Mouse (Mus musculus) midbrain, embryonic 12.5 days (tissue): Measurements from ENCODE around the gene A130010J15Rik. TPM values are rescaled to one million over a fixed set of nuclear protein-coding genes. Genes with fewer than 3 reads are reported as not detected.

Experiments used
- ATAC-seq: fragments of 200-750 bp; cut with Nextera tagmentation; 2 replicates; pipeline ENCODE4 v1.8.0; 2017; ENCODE audit warnings: low read depth, moderate TSS enrichment, moderate library complexity; ENCODE audit not compliant: low FRiP score
- H3K27ac ChIP-seq: fragments of 300-500 bp; sonication (generic); replicated peaks from 2 replicates; pipeline ENCODE4 v1.5.1; 2016; ENCODE audit warnings: mild to moderate bottlenecking
- H3K27me3 ChIP-seq: fragments of 300-500 bp; sonication (generic); 2 replicates; pipeline ENCODE4 v1.6.1; 2016; ENCODE audit warnings: mild to moderate bottlenecking
- H3K36me3 ChIP-seq: fragments of 300-500 bp; sonication (generic); 2 replicates; pipeline ENCODE4 v1.6.1; 2016
- H3K4me1 ChIP-seq: fragments of 300-500 bp; sonication (generic); 2 replicates; pipeline ENCODE4 v1.6.1; 2016
- H3K4me2 ChIP-seq: fragments of 300-500 bp; sonication (generic); replicated peaks from 2 replicates; pipeline ENCODE4 v1.6.1; 2016; ENCODE audit warnings: mild to moderate bottlenecking, moderate library complexity
- H3K4me3 ChIP-seq: fragments of 300-500 bp; sonication (generic); 2 replicates; pipeline ENCODE4 v1.5.1; 2016; ENCODE audit warnings: mild to moderate bottlenecking
- H3K9ac ChIP-seq: fragments of 300-500 bp; sonication (generic); replicated peaks from 2 replicates; pipeline ENCODE4 v1.6.1; 2016; ENCODE audit warnings: mild to moderate bottlenecking, moderate library complexity
- H3K9me3 ChIP-seq: fragments of 300-500 bp; sonication (generic); 2 replicates; pipeline ENCODE4 v1.6.1; 2016; ENCODE audit warnings: mild to moderate bottlenecking
- WGBS: fragments of 180-500 bp; shearing (Covaris S2); methylation state at CpG from one replicate; pipeline ENCODE4 v1.1.7; 2016; 5-methylcytosine and 5-hydroxymethylcytosine counted together
- polyA plus RNA-seq: library from polyadenylated mRNA; unstranded; fragments of >200 nt; fragmentation: Nextera tagmentation; extraction: Ambion mirVana; gene quantifications from 2 replicates; pipeline ENCODE4 v1.2.1, GENCODE M21; 2016

The A130010J15Rik gene
- polyA plus RNA-seq: 15.1 and 16.6 TPM in 2 replicates

DNA sequence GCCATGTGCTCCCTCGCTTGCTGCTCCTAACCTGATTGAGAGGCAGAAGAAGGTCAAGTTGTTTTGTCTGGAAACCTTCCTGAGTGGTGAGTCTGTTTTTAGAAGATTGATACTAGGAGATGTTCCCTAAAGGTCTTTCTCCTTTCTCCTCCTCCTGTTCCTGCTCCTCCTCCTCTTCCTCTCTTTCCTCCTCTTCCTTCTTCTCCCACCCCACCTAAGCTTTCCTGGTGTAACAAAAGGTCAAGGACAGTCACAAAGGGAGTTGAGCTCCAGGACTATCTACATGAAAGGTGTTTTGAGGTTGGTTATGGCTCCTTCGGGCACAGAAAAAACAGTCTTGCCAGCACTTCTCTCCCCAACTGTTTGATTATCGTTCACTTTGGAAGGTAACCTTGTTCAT lies at the start of gene A130010J15Rik:
Gene A130010J15Rik (plus strand): TSS at position 301 of the 400 bp plus-strand sequence.
- Histone ChIP-seq H3K9me3 (no peaks in the 10 kb centered on the region), H3K9ac (no peak within 1 kb of the TSS), H3K4me2 (no peak within 1 kb of the TSS), H3K36me3 (no peaks in the 10 kb centered on the region), H3K4me1 (peaks cover 9% of the 10 kb centered on the region), H3K27me3 (0 out of 2 replicates have a peak, but pooled peaks cover 3% of the 10 kb centered on the region), H3K27ac (no peak within 1 kb of the TSS), H3K4me3 (no peak within 1 kb of the TSS)
- WGBS: 96% methylated on average over 3 of the region's 3 CpGs
- no peak for ATAC-seq

GRCm38 (mm10) chr1:193122793-193123192 lies 45.1 kb upstream of the A130010J15Rik start:
- 93% methylated on average over 7 of the region's 7 CpGs for WGBS
- H3K4me1 ChIP-seq: no peaks in the 10 kb centered on the region
- H3K4me2 ChIP-seq: no peak overlapping the region
- H3K4me3 ChIP-seq: no peak overlapping the region
- H3K9me3 ChIP-seq: no peaks in the 10 kb centered on the region
- ATAC-seq: no peak
- peaks cover 83% of the 10 kb centered on the region for H3K36me3 ChIP-seq
- no peak overlapping the region for H3K27ac ChIP-seq
- H3K9ac ChIP-seq: no peak overlapping the region
- no peaks in the 10 kb centered on the region for H3K27me3 ChIP-seq

DNA sequence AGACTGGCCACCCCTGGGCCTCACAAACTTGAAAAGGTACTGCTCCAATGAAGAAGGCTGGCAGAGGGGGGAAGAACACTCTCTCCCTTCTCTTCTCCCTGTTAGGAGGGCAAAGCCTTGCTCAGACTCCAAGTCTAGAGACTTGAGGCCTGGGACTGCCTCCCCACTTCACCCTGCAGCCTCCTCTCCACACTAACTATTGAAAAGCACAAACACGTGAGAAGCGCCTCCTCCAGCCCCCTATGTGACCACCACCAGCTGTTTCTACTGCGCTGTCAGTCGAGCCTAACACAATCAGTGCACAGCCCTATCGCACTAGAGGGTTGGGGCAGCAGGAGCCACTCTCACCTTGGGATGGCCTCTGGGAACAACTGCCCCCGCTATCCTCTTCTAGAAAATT lies 44.6 kb upstream of the A130010J15Rik start:
- no peak overlapping the region for H3K4me3 ChIP-seq
- no peaks in the 10 kb centered on the region for H3K9me3 ChIP-seq
- H3K27me3 ChIP-seq: no peaks in the 10 kb centered on the region
- H3K4me1 ChIP-seq: no peaks in the 10 kb centered on the region
- H3K36me3 ChIP-seq: peaks cover 83% of the 10 kb centered on the region
- H3K27ac ChIP-seq: no peak overlapping the region
- no peak overlapping the region for H3K4me2 ChIP-seq
- ATAC-seq: no peak
- no peak overlapping the region for H3K9ac ChIP-seq
- WGBS: 94% methylated on average over 6 of the region's 6 CpGs

DNA sequence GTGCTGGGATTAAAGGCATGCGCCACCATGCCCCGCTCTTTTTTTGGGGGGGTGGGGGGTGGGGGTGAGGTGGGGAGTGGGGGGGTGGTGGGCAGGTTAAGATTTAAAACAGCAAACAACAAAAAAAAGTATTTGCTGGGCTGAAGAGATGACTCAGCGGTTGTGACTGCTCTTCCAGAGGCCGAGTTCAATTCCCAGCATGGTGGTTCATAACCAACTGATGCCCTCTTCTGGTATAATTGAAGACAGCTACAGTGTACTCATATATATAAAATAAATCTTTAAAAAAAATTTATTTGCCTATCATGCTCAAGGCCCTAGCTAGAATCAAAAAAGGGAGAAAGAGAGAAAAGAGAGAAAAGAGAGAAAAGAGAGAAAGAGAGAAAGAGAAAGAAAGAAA lies 42.0 kb upstream of the A130010J15Rik start:
- WGBS: 89% methylated on average over 4 of the region's 4 CpGs
- Histone ChIP-seq H3K4me1 (peaks cover 6% of the 10 kb centered on the region), H3K27ac (no peak overlapping the region), H3K9me3 (no peaks in the 10 kb centered on the region), H3K9ac (no peak overlapping the region), H3K27me3 (no peaks in the 10 kb centered on the region), H3K36me3 (peaks cover 59% of the 10 kb centered on the region), H3K4me2 (no peak overlapping the region), H3K4me3 (no peak overlapping the region)
- no peak for ATAC-seq

DNA sequence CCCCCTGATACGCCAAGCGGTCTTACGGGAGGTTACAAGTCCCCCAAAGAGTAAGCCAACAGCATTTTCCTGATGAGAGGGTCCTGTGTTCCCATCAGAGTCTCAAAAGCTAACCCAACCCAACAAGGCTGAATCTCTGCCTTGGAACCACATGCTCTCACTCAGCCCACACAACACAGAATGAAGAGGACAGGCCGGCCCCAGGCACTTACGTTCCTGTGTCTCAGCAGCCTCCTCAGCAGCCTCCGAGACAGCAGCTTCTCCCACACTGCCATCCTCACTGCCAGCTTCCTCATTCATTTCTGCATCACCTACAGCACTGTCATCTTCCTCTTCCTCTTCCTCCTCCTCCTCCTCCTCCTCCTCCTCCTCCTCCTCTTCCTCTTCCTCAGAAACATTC lies 39.8 kb upstream of the A130010J15Rik start:
- Histone ChIP-seq H3K36me3 (peaks cover 37% of the 10 kb centered on the region), H3K9ac (no peak overlapping the region), H3K27me3 (no peaks in the 10 kb centered on the region), H3K27ac (no peak overlapping the region), H3K4me2 (no peak overlapping the region), H3K4me3 (no peak overlapping the region), H3K4me1 (peaks cover 6% of the 10 kb centered on the region), H3K9me3 (no peaks in the 10 kb centered on the region)
- 95% methylated on average over 6 of the region's 6 CpGs for WGBS
- ATAC-seq: no peak

DNA sequence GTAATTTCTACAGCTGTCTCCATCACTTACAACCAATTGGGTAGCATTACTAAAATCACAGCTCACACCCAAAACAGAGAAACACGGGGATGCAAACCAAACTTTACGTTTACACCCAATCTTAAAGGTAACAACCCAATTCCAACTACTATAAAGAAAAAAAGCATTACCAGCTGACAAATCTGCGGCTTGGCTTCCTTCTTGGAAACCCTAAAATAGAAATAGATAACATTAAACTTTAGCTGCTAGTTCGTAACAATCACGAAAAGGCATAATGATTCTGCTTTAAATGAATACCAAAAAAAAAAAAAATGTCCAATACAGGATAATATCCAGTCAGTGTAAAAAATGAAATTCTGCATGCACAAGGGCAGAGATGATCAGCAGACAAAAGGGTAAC lies 38.5 kb upstream of the A130010J15Rik start:
- 32% methylated on average over 5 of the region's 5 CpGs for WGBS
- peaks cover 26% of the 10 kb centered on the region for H3K36me3 ChIP-seq
- H3K9me3 ChIP-seq: no peaks in the 10 kb centered on the region
- ATAC-seq: no peak
- no peaks in the 10 kb centered on the region for H3K27me3 ChIP-seq
- peak overlapping the region; percentile 83 for H3K9ac ChIP-seq
- no peak overlapping the region for H3K27ac ChIP-seq
- H3K4me1 ChIP-seq: peaks cover 6% of the 10 kb centered on the region
- H3K4me3 ChIP-seq: peak overlapping the region; percentile 75
- peak overlapping the region; percentile 68 for H3K4me2 ChIP-seq

- peaks cover 22% of the 10 kb centered on the region for H3K36me3 ChIP-seq
- peak within 1 kb of the TSS; percentile 75 for H3K4me3 ChIP-seq
- peak; percentile 90 for ATAC-seq
- under 1% methylated on average over 61 of the region's 61 CpGs for WGBS
- no peak within 1 kb of the TSS for H3K27ac ChIP-seq
- no peaks in the 10 kb centered on the region for H3K27me3 ChIP-seq
- peaks cover 6% of the 10 kb centered on the region for H3K4me1 ChIP-seq
- peak within 1 kb of the TSS; percentile 83 for H3K9ac ChIP-seq
- no peaks in the 10 kb centered on the region for H3K9me3 ChIP-seq
- H3K4me2 ChIP-seq: peak within 1 kb of the TSS; percentile 68
These were observed 37.9 kb upstream of the A130010J15Rik start, which contains the start of gene Diexf for GRCm38 (mm10) chr1:193129786-193130455. Diexf (minus strand) TSS chr1:193130272.

DNA sequence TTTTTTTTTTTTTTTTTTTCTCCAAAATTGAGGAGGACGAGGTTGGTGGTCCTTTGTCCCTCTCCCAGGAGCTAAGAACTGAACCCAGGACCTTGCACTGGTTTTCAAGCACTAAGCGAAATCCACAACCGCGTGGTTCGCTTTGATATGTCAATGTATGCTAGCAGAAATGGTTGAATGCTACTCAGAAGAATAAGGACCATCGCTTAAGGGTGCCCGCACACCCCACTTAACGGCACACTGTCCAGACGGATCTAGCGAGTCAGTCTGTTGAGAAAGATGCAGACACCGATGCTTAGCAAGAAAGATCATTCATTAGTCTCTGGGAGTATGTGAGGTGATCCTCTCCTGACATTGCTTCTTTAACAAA lies 37.4 kb upstream of the A130010J15Rik start:
- Histone ChIP-seq H3K27me3 (no peaks in the 10 kb centered on the region), H3K4me3 (peak overlapping the region; percentile 75), H3K4me1 (peaks cover 6% of the 10 kb centered on the region), H3K9me3 (no peaks in the 10 kb centered on the region), H3K36me3 (peaks cover 20% of the 10 kb centered on the region), H3K9ac (peak overlapping the region; percentile 40; the same call in 1 of the 2 replicates), H3K27ac (no peak overlapping the region), H3K4me2 (peak overlapping the region; percentile 54)
- ATAC-seq: peak; percentile 64
- WGBS: 27% methylated on average over 11 of the region's 11 CpGs

DNA sequence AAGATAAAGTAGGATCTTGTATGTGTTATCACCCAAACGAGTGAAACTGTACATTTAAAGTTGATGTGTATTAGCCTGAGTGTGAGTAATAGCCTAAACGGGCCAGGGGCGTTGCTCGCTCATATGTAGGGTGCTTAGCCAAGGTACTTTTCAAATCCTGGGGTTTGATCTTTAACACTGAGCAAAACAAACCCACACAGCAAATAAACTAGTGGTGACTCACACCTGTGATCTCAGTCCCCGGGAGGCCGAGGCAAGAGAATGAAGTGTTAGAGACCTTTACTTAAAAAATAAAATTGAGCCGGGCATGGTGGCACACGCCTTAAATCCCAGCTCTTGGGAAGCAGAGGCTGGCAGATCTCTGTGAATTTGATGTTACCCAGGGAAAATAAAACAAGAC lies 37.0 kb upstream of the A130010J15Rik start:
- H3K27ac ChIP-seq: no peak overlapping the region
- H3K4me3 ChIP-seq: no peak overlapping the region; the same call in 1 of the 2 replicates
- H3K9ac ChIP-seq: peak overlapping the region; percentile 40; the same call in 1 of the 2 replicates

DNA sequence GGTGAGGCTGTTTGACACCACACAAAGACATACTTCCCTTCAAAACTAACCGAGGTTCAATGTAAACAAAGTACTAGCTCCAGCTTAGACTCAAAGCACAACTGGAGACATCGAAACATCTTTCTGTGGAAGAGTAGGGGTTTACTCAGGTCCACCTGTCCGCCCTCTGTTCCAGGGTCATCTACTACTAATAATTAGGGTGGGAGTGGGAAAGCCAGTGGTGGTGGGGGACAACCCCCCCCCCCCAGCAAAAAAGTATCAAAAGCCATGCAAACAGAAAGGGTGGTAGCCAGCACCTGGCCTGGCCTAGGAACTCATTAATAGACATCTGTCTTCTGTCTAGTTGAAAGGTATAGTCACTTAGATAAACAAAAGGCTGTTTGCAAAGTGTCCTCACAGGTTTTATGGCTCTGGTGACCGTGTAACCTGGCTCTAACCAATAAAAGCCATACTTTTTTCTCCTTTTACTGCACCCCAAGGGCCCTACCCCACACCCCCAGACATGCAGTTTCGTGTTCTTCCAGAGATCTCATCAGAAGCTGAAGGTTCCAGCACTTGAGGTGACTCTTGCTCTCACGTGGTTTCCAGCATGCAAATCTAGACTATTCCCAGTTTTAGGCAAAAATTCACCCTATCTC lies 36.4 kb upstream of the A130010J15Rik start:
- Histone ChIP-seq H3K4me3 (no peak overlapping the region), H3K27me3 (no peaks in the 10 kb centered on the region), H3K9me3 (no peaks in the 10 kb centered on the region), H3K4me2 (no peak overlapping the region), H3K9ac (no peak overlapping the region), H3K27ac (no peak overlapping the region), H3K36me3 (peaks cover 18% of the 10 kb centered on the region), H3K4me1 (peaks cover 6% of the 10 kb centered on the region)
- ATAC-seq: no peak
- WGBS: 84% methylated on average over 6 of the region's 6 CpGs

More for the DNA sequence above, 37.0 kb upstream of the A130010J15Rik start:
- 87% methylated on average over 8 of the region's 8 CpGs for WGBS
- peaks cover 20% of the 10 kb centered on the region for H3K36me3 ChIP-seq
- H3K9me3 ChIP-seq: no peaks in the 10 kb centered on the region
- peaks cover 6% of the 10 kb centered on the region for H3K4me1 ChIP-seq
- no peaks in the 10 kb centered on the region for H3K27me3 ChIP-seq
- ATAC-seq: peak; percentile 17
- H3K4me2 ChIP-seq: peak overlapping the region; percentile 54

DNA sequence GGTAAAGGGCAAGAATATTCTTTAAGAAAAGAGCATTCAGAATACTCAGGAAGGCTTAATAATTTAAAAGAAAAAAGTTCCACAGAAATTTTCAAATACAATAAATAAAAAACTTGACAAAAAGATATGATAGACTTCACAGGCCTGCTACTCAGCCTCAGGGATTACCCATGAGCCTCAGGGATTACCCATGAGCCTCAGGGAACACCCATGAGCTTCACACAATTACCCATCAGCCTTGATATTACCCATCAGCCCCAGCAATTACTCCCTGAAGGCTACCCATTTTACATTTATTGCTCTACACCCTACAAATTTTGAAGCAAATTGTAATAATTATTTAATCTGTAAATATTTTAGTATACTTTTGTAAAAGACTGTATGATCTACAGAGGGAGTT lies 35.5 kb upstream of the A130010J15Rik start:
- Histone ChIP-seq H3K4me1 (peaks cover 6% of the 10 kb centered on the region), H3K9me3 (no peaks in the 10 kb centered on the region), H3K4me3 (no peak overlapping the region), H3K27ac (no peak overlapping the region), H3K9ac (no peak overlapping the region), H3K36me3 (peaks cover 9% of the 10 kb centered on the region; the same call in 1 of the 2 replicates), H3K27me3 (no peaks in the 10 kb centered on the region; the same call in 1 of the 2 replicates), H3K4me2 (no peak overlapping the region)
- no peak for ATAC-seq

DNA sequence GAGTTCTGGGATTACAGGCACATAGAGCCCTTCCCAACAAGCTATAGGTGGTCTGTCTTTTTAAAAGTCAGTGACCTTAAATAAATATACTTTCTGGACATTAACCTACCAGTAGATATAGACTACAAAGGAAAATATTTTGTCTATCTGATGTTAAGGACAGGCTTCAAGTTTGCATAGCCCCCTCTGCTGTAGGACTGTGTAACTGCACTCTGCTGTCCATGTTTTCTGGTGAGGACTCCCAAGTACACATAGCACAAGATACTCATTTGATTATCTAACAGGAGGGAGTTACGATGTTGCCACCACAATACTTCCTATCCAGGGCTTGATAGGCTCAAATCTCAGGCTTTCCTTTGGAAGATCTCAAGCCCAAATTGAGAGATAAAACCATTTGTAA lies 34.1 kb upstream of the A130010J15Rik start:
- no peak overlapping the region for H3K4me2 ChIP-seq
- no peak for ATAC-seq
- WGBS: 82% methylated on average over 1 of the region's 1 CpGs

More for the DNA sequence above, 34.1 kb upstream of the A130010J15Rik start:
- H3K27ac ChIP-seq: no peak overlapping the region
- H3K9me3 ChIP-seq: no peaks in the 10 kb centered on the region
- H3K27me3 ChIP-seq: peaks cover 2% of the 10 kb centered on the region
- H3K4me1 ChIP-seq: peaks cover 6% of the 10 kb centered on the region
- H3K9ac ChIP-seq: no peak overlapping the region
- no peak overlapping the region for H3K4me3 ChIP-seq
- H3K36me3 ChIP-seq: no peaks in the 10 kb centered on the region
